Mouse (Mus musculus): ENCODE measurements around the gene Slc9a9. TPM values are rescaled to one million over a fixed set of nuclear protein-coding genes. Genes with fewer than 3 reads are reported as not detected.

Gene Slc9a9
- total and polyA plus RNA-seq, 3 experiments: 0.46 to 0.71 TPM; not detected in 1

- H3K9ac ChIP-seq (ENCODE audit: control insufficient read depth, low read depth, low read length, poor library complexity, severe bottlenecking): no peak overlapping the region
These were observed 596.5 kb downstream of the Slc9a9 start for GRCm38 (mm10) chr9:95266179-95266578.

GRCm38 (mm10) chr9:95266924-95267323 lies 597.2 kb downstream of the Slc9a9 start:
- H3K79me2 ChIP-seq (ENCODE audit: control insufficient read depth, insufficient read depth, low read length, poor library complexity): no peaks in the 10 kb centered on the region
- no peaks in the 10 kb centered on the region for H3K9me3 ChIP-seq (replicated peaks; ENCODE audit: insufficient read depth, low read length)
- no peaks in the 10 kb centered on the region for H3K27me3 ChIP-seq (ENCODE audit: control insufficient read depth in 1 of 2, insufficient read depth in 2 of 2, low read length in 2 of 2)
- no peak overlapping the region for H3K27ac ChIP-seq (ENCODE audit: control insufficient read depth, low read depth, low read length)
- H3K4me3 ChIP-seq (ENCODE audit: control insufficient read depth in 1 of 2, insufficient read depth in 1 of 2, low read depth in 2 of 2, low read length in 2 of 2): no peak overlapping the region
- no peak overlapping the region for H3K9ac ChIP-seq (ENCODE audit: control insufficient read depth, low read depth, low read length, poor library complexity, severe bottlenecking)
- TF ChIP-seq MXI1 (IDR thresholded peaks at IDR 0.05; ENCODE audit: low read depth, low read length) (no peak), GABPA (IDR thresholded peaks at IDR 0.05; ENCODE audit: low read depth, low read length) (no peak), ZMIZ1 (IDR thresholded peaks at IDR 0.05; ENCODE audit: low read depth, low read length) (no peak), MYB (IDR thresholded peaks at IDR 0.05; ENCODE audit: low read depth, low read length) (no peak), MAX (IDR thresholded peaks at IDR 0.05; ENCODE audit: low read length) (no peak), HCFC1 (IDR thresholded peaks at IDR 0.05; ENCODE audit: low read depth, low read length) (no peak), TCF12 (IDR thresholded peaks at IDR 0.05; ENCODE audit: low read depth, low read length) (no peak), MYC (IDR thresholded peaks at IDR 0.05; ENCODE audit: low read depth, low read length) (no peak), ETS1 (IDR thresholded peaks at IDR 0.05; ENCODE audit: low read depth, low read length) (no peak)
- no peaks in the 10 kb centered on the region for H3K36me3 ChIP-seq (ENCODE audit: control insufficient read depth in 1 of 2, insufficient read depth in 2 of 2, low read length in 2 of 2)
- no peaks in the 10 kb centered on the region for H3K4me1 ChIP-seq (ENCODE audit: control insufficient read depth in 1 of 2, insufficient read depth in 2 of 2, low read length in 2 of 2)
- no peak for DNase-seq (ENCODE audit: low read depth, low spot score)

More at GRCm38 (mm10) chr9:95266179-95266578, 596.5 kb downstream of the Slc9a9 start:
- Histone ChIP-seq H3K4me1 (ENCODE audit: control insufficient read depth in 1 of 2, insufficient read depth in 2 of 2, low read length in 2 of 2) (no peaks in the 10 kb centered on the region), H3K27me3 (ENCODE audit: control insufficient read depth in 1 of 2, insufficient read depth in 2 of 2, low read length in 2 of 2) (no peaks in the 10 kb centered on the region), H3K36me3 (ENCODE audit: control insufficient read depth in 1 of 2, insufficient read depth in 2 of 2, low read length in 2 of 2) (no peaks in the 10 kb centered on the region), H3K27ac (ENCODE audit: control insufficient read depth, low read depth, low read length) (no peak overlapping the region), H3K9me3 (replicated peaks; ENCODE audit: insufficient read depth, low read length) (no peaks in the 10 kb centered on the region), H3K4me3 (ENCODE audit: control insufficient read depth in 1 of 2, insufficient read depth in 1 of 2, low read depth in 2 of 2, low read length in 2 of 2) (no peak overlapping the region), H3K79me2 (ENCODE audit: control insufficient read depth, insufficient read depth, low read length, poor library complexity) (no peaks in the 10 kb centered on the region)
- DNase-seq (ENCODE audit: low read depth, low spot score): no peak
- TF ChIP-seq KAT2A (conservative IDR thresholded peaks at IDR 0.05; ENCODE audit: low read depth, low read length): no peak
- no peak for TF ChIP-seq ZNF384 (IDR thresholded peaks at IDR 0.05; ENCODE audit: low read depth, low read length)
- no peak for TF ChIP-seq BHLHE40 (IDR thresholded peaks at IDR 0.05; ENCODE audit: borderline replicate concordance, low read depth, low read length)
- no peak for TF ChIP-seq EP300 (IDR thresholded peaks at IDR 0.05; ENCODE audit: low read depth in 1 of 2, low read length in 2 of 2)
- no peak for TF ChIP-seq NRF1 (IDR thresholded peaks at IDR 0.05; ENCODE audit: insufficient read depth, low read depth, low read length, poor library complexity, severe bottlenecking)

Data from MEL (cell line).